Mouse (Mus musculus) megakaryocyte-erythroid progenitor cell, adult 5-6 weeks (primary cell): ENCODE measurements at regions not wholly inside any gene's neighbourhood (a gene's known extent, or its start where the extent isn't known, plus 50 kb on each side); places are given as distances from the start of the nearest gene placed in this dataset.

Experiments used
- ATAC-seq: replicated peaks from 2 replicates; pipeline ENCODE4 v1.8.0; 2016; ENCODE audit warnings: mild to moderate bottlenecking, inconsistent platforms; ENCODE audit not compliant: severe bottlenecking, poor library complexity, low FRiP score, low TSS enrichment

DNA sequence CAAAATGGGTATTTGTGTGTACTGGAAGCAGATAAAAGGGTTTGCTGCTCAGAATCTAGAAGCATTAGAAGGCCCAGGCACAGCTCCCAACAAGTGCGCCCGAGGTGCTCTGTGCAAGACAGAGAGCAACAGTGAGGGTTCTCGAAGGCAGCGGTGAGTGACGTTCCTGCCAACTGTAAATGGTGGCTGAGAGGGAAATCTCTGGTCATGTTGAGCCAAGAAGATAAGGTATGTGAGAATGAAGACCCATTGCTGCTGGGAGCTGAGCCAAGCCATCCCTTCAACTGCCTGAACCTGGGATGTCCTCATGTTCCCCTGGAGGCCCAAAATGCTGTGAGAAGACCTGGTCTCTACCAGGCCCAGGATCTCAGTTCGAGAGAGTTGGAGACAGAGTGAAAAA lies 71.5 kb upstream of the Thpo start:
- ATAC-seq = 0 out of 2 replicates have a peak, but pooled peaks have one; percentile 11

DNA sequence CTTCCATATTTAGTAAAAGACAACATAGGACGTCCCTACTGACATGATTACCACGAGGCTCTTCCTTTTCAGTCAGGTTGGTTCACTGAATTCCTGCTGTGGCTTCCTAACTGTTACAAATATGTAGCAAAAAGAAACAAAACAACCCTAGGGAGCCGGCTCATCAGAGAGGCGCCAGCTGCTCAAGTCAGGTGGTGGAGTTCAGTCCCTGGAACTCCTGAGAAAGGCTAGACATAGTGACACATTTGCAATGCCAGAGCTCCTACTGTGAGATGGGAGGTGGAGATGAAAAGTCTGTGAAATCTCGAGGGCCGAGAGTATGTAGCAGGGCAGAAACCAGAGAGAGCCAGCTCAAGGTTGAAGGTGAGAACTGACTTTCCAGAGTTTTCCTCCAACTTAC lies 70.8 kb upstream of the Thpo start:
- ATAC-seq = no peak

DNA sequence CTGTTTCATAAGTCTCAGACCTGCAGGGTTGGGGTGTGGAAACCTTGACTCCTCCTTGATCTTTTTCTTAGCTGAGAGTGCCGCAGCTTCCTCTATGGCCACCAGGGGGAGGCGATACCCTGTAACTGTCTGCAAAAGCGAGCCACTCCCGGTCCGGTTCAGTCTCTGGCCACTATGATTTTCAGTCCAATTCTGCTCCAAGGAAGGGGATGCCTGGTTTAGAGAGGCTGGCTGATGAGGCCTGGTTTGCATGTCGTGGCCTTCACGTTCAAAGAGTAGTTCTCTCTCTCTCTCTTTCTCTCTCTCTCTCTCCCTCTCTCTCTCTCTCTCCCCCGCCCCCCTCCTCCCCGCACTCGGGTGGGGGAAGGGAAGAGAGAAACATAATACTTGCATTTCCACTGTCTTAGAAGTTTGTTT lies 70.3 kb upstream of the Thpo start:
- peak; percentile 88 for ATAC-seq

DNA sequence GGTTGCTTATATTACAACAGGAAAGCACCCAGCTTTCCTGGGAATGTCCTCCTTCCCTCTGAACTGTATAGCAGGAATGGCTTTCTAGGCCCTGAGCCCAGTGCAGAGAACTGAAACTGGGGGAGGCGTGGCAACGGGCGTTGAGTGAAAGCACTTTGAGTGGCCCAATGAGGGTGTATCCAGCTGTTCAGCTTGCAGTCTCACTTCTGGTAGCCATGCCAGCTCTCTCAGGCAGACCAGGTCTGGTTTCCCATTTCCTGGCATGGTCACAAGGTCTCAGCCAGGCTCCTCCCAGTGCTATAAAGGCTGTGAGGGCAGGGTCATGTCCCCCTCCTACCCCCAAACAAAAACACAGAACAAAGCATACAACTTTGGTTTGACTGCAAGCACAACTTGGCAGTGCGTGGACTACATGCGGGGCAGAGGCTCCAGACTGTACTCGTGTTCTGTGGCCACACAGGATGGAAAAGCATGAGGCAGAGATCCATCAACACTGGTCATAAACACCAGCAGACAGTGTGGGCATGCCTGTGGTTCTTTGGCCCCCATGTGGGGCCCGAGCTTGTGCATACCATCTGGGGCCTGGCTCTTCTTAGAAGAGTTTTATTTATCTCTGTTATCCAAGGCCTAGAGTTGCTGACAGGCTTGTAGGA lies 69.1 kb upstream of the Thpo start:
- peak; percentile 46; the same call in 1 of the 2 replicates for ATAC-seq

DNA sequence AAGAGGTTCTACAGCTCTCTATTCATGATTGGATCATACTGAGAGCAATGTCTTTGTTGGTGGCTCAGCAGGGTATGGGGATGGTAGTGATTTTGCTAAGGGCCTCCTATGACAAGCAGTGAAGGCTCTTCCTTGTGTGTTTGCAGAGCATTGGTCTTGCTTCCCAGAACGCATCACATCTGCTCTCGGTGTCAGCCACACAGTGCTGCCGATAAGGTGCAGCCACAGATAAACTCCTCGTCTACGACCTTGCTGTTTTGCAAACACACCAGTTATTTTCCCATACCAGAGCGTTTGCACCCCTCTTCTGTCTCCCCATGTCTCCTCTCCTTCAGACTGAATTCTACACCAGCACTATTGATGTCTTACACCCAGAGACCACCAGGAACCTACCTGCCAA lies 68.4 kb upstream of the Thpo start:
- peak; percentile 24; the same call in 1 of the 2 replicates for ATAC-seq

DNA sequence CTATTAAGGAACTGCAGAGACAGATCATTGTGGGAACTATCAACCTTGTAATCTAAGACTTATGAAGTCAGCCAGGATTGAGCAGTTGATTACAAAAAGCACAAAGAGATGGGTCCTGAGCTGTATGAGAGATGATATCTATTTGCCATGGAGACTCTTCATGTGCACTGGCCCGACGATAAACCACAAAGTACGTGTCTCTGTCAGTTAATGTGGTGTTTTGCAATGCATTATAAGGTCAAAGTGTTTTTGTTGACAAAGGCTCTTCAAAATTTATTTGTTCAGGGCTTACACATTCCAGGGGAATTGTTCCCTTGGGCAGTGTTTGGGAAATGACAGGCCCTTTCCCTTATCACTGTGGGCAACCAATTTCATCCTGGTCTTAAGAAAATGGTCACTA lies 65.7 kb upstream of the Thpo start:
- no peak for ATAC-seq

DNA sequence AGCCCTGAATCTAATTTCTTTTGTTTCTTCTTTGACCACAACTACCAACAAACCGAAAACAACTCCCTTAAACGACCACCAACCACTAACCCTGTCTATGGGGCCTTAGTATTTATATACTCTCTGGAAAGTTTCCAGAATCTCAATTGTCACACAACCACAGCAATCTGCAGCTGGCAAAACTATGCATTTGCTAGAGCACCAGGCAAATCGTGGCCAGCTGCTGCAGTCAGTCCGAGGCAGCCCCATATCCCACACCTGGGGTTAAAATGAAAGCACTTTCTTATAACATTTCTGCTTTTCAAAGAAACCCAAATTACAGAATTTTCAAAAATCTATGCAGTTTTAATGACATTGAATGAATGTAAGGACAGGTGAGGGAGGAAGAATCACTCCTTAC lies 63.8 kb upstream of the Thpo start:
- no peak for ATAC-seq

DNA sequence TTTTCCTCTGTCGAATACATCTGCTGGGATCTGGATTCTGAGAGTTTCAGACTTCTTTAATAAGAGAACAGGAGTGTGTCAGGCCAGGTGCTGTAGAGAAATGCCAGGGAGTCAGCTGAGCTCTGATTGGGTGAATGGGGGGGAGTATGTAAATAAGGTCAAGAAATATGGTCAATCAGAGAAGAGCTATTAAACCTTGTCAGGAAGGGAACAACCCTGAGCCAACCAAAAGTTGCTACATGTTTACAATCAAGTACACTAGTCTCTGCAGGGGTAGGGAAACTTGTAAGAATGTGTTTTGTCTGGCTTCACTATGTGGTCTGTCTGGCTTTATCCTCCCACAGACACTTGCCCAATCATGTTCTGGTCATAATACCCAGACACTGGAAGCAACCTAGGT lies 60.4 kb upstream of the Thpo start:
- ATAC-seq = no peak
